ENCODE assay signal across 8 mouse cellular contexts in genomic region chr2:12325417-12325816, GRCm38 (mm10). TPM values are rescaled to one million over a fixed set of nuclear protein-coding genes. Genes with fewer than 3 reads are reported as not detected.
A peak's percentile ranks its signal among the peaks of the same experiment; 100 is the strongest.
DNase-seq lines count a peak whose midpoint lies in the region; ATAC-seq lines count a peak whose summit lies in the region.

No protein-coding gene starts in this region.

- peaks cover 29% of the 10 kb centered on the region for H3K4me1 ChIP-seq in limb, embryonic 15.5 days
- H3K4me1 ChIP-seq in forebrain, embryonic 10.5 days, result peaks cover 25% of the 10 kb centered on the region

- no peaks in the 10 kb centered on the region for H3K36me3 ChIP-seq in limb, embryonic 15.5 days
- no peaks in the 10 kb centered on the region for H3K36me3 ChIP-seq in forebrain, embryonic 10.5 days (replicated peaks)

- H3K27ac ChIP-seq in limb, embryonic 15.5 days, result peak overlapping the region; percentile 24
- no peak overlapping the region for H3K27ac ChIP-seq in forebrain, embryonic 10.5 days

- WGBS in limb, embryonic 15.5 days, result 49% methylated on average over 6 of the region's 6 CpGs
- 88% methylated on average over 6 of the region's 6 CpGs for WGBS in forebrain, embryonic 10.5 days

- H3K27me3 ChIP-seq in limb, embryonic 15.5 days, result no peaks in the 10 kb centered on the region
- H3K27me3 ChIP-seq in forebrain, embryonic 10.5 days (ENCODE audit: poor library complexity, severe bottlenecking), result no peaks in the 10 kb centered on the region

- no peak overlapping the region for H3K4me2 ChIP-seq in limb, embryonic 15.5 days

- DNase-seq in urinary bladder, adult 18-20 months (ENCODE audit: low spot score in 2 of 2), result peak; percentile 9 to 44
- DNase-seq in urinary bladder, adult 2 months (ENCODE audit: low spot score), result no peak
- DNase-seq in heart, adult 18-20 months, result peak; percentile 91 to 93
- no peak for DNase-seq in forebrain, embryonic 10.5 days (ENCODE audit: extremely low spot score, low spot score)
- no peak for DNase-seq in frontal cortex, postnatal 14 days (ENCODE audit: low spot score in 2 of 2)

- no peak overlapping the region for H3K4me3 ChIP-seq in limb, embryonic 15.5 days
- H3K4me3 ChIP-seq in forebrain, embryonic 10.5 days, result no peak overlapping the region

- H3K9ac ChIP-seq in limb, embryonic 15.5 days, result no peak overlapping the region

- H3K9me3 ChIP-seq in limb, embryonic 15.5 days, result no peaks in the 10 kb centered on the region
- no peaks in the 10 kb centered on the region for H3K9me3 ChIP-seq in forebrain, embryonic 10.5 days

- ATAC-seq in limb, embryonic 15.5 days (ENCODE audit: insufficient number of reproducible peaks, low FRiP score, low TSS enrichment, low read depth), result peak; percentile 73
- no peak for ATAC-seq in megakaryocyte, adult 5-6 weeks (ENCODE audit: poor library complexity, severe bottlenecking)
- ATAC-seq in granulocyte monocyte progenitor cell, adult 5-6 weeks (replicated peaks; ENCODE audit: poor library complexity, severe bottlenecking), result no peak

RNA-seq across cellular contexts. Expression of gene Itga8, which starts 23.7 kb away (rescaled TPM):
- 11.6 and 14.6 TPM in 2 replicates for polyA plus RNA-seq in urinary bladder, adult 2 months (2012; rRNA removed)
- total RNA-seq in heart, adult 18-20 months (2021), result 1 to 10 TPM; 4.8 to 5.8 TPM
- polyA plus RNA-seq in limb, embryonic 15.5 days (2015; fragmentation: Nextera tagmentation; extraction: Ambion mirVana), result 12.9 and 13.0 TPM in 2 replicates
- 8.2 and 8.6 TPM in 2 replicates for polyA plus RNA-seq in forebrain, embryonic 10.5 days (2016; fragmentation: Nextera tagmentation; extraction: Ambion mirVana)
- 8.3 and 11.4 TPM in 2 replicates for total RNA-seq in megakaryocyte, adult 5-6 weeks (2015)
- 8.9 and 15.0 TPM in 2 replicates for total RNA-seq in megakaryocyte, adult 5-6 weeks (2017)
- total RNA-seq in granulocyte monocyte progenitor cell, adult 5-6 weeks (2014; fragmentation: Nextera tagmentation), result 8.3 TPM in 1 of 2 replicates, not detected in the other
- 0.09 and 1.1 TPM in 2 replicates for total RNA-seq in granulocyte monocyte progenitor cell, adult 5-6 weeks (2017)

Comparison
In these comparisons a context has a peak if more than half of its experiments do, and no peak if none do; other contexts are left out.
1. DNase-seq: peak in urinary bladder, adult 18-20 months (2 of 2) and heart, adult 18-20 months (2 of 2); none in urinary bladder, adult 2 months (single experiment), forebrain, embryonic 10.5 days (single experiment) and frontal cortex, postnatal 14 days (0 of 2).